Mouse (Mus musculus): ENCODE data around the gene Kat2b. TPM values are rescaled to one million over a fixed set of nuclear protein-coding genes. Genes with fewer than 3 reads are reported as not detected.

Kat2b gene
- polyA plus RNA-seq (2015; fragmentation: Nextera tagmentation; extraction: Ambion mirVana) = 7.3 and 9.6 TPM in 2 replicates

DNA sequence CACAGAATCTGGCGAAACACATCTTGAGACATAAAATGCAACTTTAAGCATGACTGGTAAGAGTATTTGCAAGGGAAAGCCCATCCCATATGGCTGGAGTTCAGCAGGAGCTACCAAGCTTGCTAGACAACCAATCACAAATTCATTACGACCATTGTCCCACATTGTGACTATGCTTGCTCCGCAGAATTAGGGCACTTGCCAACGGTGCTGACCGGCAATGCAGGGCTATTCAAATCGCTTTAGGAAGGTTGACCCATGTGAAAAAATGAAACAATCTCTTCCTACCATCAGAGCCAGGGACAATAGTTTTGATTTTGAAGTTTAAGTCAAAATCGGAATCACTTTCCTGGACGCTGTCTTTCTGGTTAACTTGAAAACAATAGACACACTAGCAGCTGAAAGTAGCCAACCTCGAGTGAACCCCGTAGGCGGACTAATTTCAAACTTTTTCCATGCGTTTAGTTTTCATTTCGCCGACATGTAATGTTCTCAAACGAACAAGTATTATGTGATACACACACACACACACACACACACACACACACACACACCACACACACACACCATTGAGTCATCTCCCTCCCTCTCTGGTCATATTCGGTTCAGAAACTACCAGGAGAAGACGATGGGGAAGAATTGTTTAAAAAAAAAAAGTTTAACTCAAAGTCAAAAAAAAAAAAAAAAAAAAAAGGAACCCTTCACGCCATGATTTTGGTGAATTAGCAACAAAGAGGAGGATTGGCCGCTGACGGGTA is at the start of gene Kat2b:
Gene Kat2b, plus strand, starts transcription at position 701 of the 758 bp plus-strand sequence.

DNA sequence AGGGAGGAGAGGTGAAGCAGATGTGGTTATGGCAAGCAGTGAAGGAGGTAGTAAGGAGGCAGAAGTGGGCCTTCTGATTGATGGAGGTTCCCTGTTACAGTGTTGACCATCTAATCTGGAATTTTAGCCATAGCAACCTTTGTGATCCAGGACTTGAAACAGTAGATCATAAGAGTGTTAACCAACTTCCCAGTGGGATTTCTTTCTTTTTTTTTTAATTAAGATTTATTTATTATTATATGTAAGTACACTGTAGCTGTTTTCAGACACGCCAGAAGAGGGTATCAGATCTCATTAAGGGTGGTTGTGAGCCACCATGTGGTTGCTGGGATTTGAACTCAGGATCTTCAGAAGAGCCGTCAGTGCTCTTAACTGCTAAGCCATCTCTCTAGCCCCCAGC is 27.3 kb upstream of the Kat2b start, which contains the start of gene Pp2d1:
Gene Pp2d1, minus strand, starts transcription at position 101 of the 400 bp plus-strand sequence.

DNA sequence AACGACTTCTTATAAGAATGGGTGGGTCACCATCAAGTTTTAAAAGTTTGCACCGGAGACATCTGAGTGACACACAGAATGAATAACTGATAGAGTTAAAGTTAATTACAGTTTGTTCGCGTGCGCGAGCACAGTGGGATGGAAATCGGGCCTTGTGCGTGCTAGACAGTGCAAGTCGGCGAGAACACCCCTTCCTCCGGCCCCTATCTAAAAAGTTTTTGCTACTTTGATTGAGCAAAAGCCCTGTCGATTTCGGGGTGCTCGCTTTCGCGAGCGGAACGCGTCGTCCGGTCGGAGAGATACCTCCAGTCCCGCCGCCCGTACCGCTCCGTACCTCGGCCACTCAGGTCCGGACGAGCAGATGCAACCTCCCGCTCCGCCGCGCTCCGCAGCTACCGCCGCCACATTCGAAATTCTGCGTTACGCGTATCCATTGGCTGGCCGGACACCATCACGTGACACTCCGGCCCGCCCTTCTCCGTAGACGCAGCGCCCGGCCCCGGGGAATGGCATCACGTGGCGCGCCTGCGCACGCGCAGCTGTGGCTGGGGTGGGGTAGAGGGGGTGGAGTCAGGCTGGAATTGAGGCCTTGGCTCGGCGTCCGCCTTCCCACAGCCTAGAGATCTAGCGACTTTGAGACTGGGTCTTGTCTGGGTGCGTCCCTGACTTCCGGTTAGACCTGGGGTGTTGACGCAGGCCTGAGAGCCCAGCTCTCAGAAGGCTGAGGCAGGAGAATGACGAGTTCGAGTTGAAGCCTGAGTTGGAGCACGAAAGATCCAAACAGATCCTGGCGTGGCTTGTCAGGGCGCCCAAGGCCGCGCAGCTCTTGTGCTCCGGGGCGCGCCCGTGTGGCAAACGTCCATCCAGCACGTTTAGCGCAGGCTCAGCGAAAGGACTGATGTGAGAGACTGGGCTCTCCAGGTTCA is 122.5 kb downstream of the Kat2b start, which contains the start of gene Sgo1:
Gene Sgo1, minus strand, starts transcription at position 457 of the 926 bp plus-strand sequence.

Other genes with a start within 250 kb of the Kat2b start
- 0.18 and 0.25 TPM in 2 replicates for gene Efhb, start 103.5 kb upstream of the Kat2b start, polyA plus RNA-seq (2015; fragmentation: Nextera tagmentation; extraction: Ambion mirVana)
- gene Rab5a, start 87.6 kb upstream of the Kat2b start, polyA plus RNA-seq (2015; fragmentation: Nextera tagmentation; extraction: Ambion mirVana) = 34.3 and 36.8 TPM in 2 replicates
- 0.08 and 0.17 TPM in 2 replicates for gene Pp2d1, start 27.4 kb upstream of the Kat2b start, polyA plus RNA-seq (2015; fragmentation: Nextera tagmentation; extraction: Ambion mirVana)
- 59.7 and 60.3 TPM in 2 replicates for gene Sgo1, start 122.5 kb downstream of the Kat2b start, polyA plus RNA-seq (2015; fragmentation: Nextera tagmentation; extraction: Ambion mirVana)

All from spleen, postnatal 0 days (tissue).